Mouse (Mus musculus) neural tube, embryonic 15.5 days (tissue): ENCODE results near the gene Pym1. TPM values are rescaled to one million over a fixed set of nuclear protein-coding genes. Genes with fewer than 3 reads are reported as not detected.

Experiments
- polyA plus RNA-seq: library from polyadenylated mRNA; unstranded; fragments of >200 nt; fragmentation: Nextera tagmentation; extraction: Ambion mirVana; gene quantifications from 2 replicates; pipeline ENCODE4 v1.2.1, GENCODE M21; 2015

Pym1 gene
- polyA plus RNA-seq, 1 experiment from 2014 or later, result 41.7 TPM

Other genes starting within 250 kb of the Pym1 start
- gene Myl6b, start 249.2 kb upstream of the Pym1 start, polyA plus RNA-seq, result 7.0 and 7.7 TPM in 2 replicates
- 20.7 and 30.0 TPM in 2 replicates for gene Esyt1, start 222.0 kb upstream of the Pym1 start, polyA plus RNA-seq
- gene Zc3h10, start 200.1 kb upstream of the Pym1 start, polyA plus RNA-seq, result 16.0 and 16.2 TPM in 2 replicates
- 2,372 and 2,481 TPM in 2 replicates for gene Rpl41, start 198.6 kb upstream of the Pym1 start, polyA plus RNA-seq
- gene Pa2g4, start 181.9 kb upstream of the Pym1 start, polyA plus RNA-seq, result 121 and 157 TPM in 2 replicates
- 3.1 and 6.6 TPM in 2 replicates for gene Erbb3, start 158.2 kb upstream of the Pym1 start, polyA plus RNA-seq
- 381 and 453 TPM in 2 replicates for gene Rps26, start 121.1 kb upstream of the Pym1 start, polyA plus RNA-seq
- gene Ikzf4, start 101.9 kb upstream of the Pym1 start, polyA plus RNA-seq, result 15.2 and 17.0 TPM in 2 replicates
- gene Suox, start 73.8 kb upstream of the Pym1 start, polyA plus RNA-seq, result 15.7 and 17.0 TPM in 2 replicates
- 103 and 108 TPM in 2 replicates for gene Rab5b, start 51.6 kb upstream of the Pym1 start, polyA plus RNA-seq
- 0.49 and 1.1 TPM in 2 replicates for gene Pmel, start 43.7 kb upstream of the Pym1 start, polyA plus RNA-seq
- 16.1 and 33.7 TPM in 2 replicates for gene Cdk2, start 42.9 kb upstream of the Pym1 start, polyA plus RNA-seq
- 7.7 and 13.2 TPM in 2 replicates for gene Dgka, start 3.0 kb upstream of the Pym1 start, polyA plus RNA-seq
- gene Mmp19, start 43.0 kb downstream of the Pym1 start, polyA plus RNA-seq, result 0.56 and 0.88 TPM in 2 replicates
- 50.6 TPM in 2 replicates for gene Dnajc14, start 56.2 kb downstream of the Pym1 start, polyA plus RNA-seq
- gene Tmem198b, start 56.5 kb downstream of the Pym1 start, polyA plus RNA-seq, result 14.4 and 16.6 TPM in 2 replicates
- gene Sarnp, start 69.4 kb downstream of the Pym1 start, polyA plus RNA-seq, result 147 and 153 TPM in 2 replicates
- gene Ormdl2, start 73.8 kb downstream of the Pym1 start, polyA plus RNA-seq, result 23.5 and 34.2 TPM in 2 replicates
- gene Gdf11, start 143.8 kb downstream of the Pym1 start, polyA plus RNA-seq, result 6.8 and 9.0 TPM in 2 replicates
- gene Cd63, start 153.1 kb downstream of the Pym1 start, polyA plus RNA-seq, result 254 and 295 TPM in 2 replicates
- gene Rdh5, start 175.0 kb downstream of the Pym1 start, polyA plus RNA-seq, result 15.7 and 19.8 TPM in 2 replicates
- 248 and 265 TPM in 2 replicates for gene Bloc1s1, start 176.1 kb downstream of the Pym1 start, polyA plus RNA-seq
- 7.2 and 8.8 TPM in 2 replicates for gene Itga7, start 185.9 kb downstream of the Pym1 start, polyA plus RNA-seq
- 0.19 TPM in 1 of 2 replicates, not detected in the other for gene Mettl7b, start 213.1 kb downstream of the Pym1 start, polyA plus RNA-seq
- not detected in 2 replicates for gene Olfr9, start 241.5 kb downstream of the Pym1 start, polyA plus RNA-seq